8 mouse cellular contexts compared by ENCODE assay signal in the genomic region with DNA sequence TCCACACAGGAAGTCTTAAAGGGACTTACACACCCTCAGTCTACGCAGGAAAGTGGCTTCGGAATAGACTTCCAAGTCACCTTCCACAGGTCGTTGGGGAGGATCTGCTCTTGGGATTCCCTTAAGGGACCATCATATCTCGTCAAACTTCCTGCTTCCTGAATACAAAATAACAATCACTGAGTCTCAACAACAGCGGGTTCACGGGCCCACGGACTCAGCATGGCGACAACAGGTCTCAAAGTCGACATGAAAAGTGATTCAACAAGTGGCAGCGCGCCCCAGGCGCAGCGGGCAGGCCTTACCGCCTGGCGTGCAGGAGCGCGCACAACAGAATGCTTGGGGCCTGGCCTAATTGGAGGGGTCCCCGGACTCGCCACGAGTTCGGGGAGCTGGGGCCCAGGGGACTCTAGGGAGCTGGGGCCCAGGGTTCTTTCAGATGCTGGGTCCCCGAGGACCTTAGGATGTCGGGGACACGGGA. TPM values are rescaled to one million over a fixed set of nuclear protein-coding genes. Genes with fewer than 3 reads are reported as not detected.
DNase-seq lines count a peak whose midpoint lies in the region; ATAC-seq lines count a peak whose summit lies in the region.

No protein-coding gene starts in this region.

- WGBS in forebrain, embryonic 12.5 days, result under 1% methylated on average over 24 of the region's 24 CpGs
- WGBS in hindbrain, embryonic 10.5 days, result under 1% methylated on average over 24 of the region's 24 CpGs
- under 1% methylated on average over 24 of the region's 24 CpGs for WGBS in stomach, embryonic 14.5 days

- intact Hi-C loops in left cerebral cortex, postnatal 14 days (cut with DNase I), result no loop called here

- peak overlapping the region; percentile 76 for H3K4me3 ChIP-seq in forebrain, embryonic 12.5 days (replicated peaks)
- H3K4me3 ChIP-seq in hindbrain, embryonic 10.5 days, result peak overlapping the region; percentile 89
- peak overlapping the region; percentile 53 for H3K4me3 ChIP-seq in stomach, embryonic 14.5 days (ENCODE audit: low read depth, low read length)

- ATAC-seq in forebrain, embryonic 12.5 days (ENCODE audit: low FRiP score), result no peak
- peak; percentile 12 for ATAC-seq in megakaryocyte progenitor cell, adult 5-6 weeks (replicated peaks; ENCODE audit: poor library complexity)
- no peak for ATAC-seq in stomach, embryonic 14.5 days (ENCODE audit: insufficient number of reproducible peaks, insufficient read depth, low FRiP score, low read depth)

- peak overlapping the region; percentile 83 for H3K9ac ChIP-seq in forebrain, embryonic 12.5 days
- peak overlapping the region; percentile 72 for H3K9ac ChIP-seq in stomach, embryonic 14.5 days (replicated peaks; ENCODE audit: low read depth, low read length)

- no peaks in the 10 kb centered on the region for H3K36me3 ChIP-seq in forebrain, embryonic 12.5 days (replicated peaks)
- H3K36me3 ChIP-seq in hindbrain, embryonic 10.5 days, result no peaks in the 10 kb centered on the region
- no peaks in the 10 kb centered on the region for H3K36me3 ChIP-seq in stomach, embryonic 14.5 days (ENCODE audit: control insufficient read depth, insufficient read depth, low read length)

- H3K4me2 ChIP-seq in forebrain, embryonic 12.5 days, result peak overlapping the region; percentile 88
- H3K4me2 ChIP-seq in stomach, embryonic 14.5 days (replicated peaks; ENCODE audit: low read depth, low read length), result peak overlapping the region; percentile 65

- peak overlapping the region; percentile 92 for H3K27ac ChIP-seq in forebrain, embryonic 12.5 days
- H3K27ac ChIP-seq in hindbrain, embryonic 10.5 days, result peak overlapping the region; percentile 94
- H3K27ac ChIP-seq in stomach, embryonic 14.5 days (ENCODE audit: low read length), result peak overlapping the region; percentile 75

- no peaks in the 10 kb centered on the region for H3K9me3 ChIP-seq in forebrain, embryonic 12.5 days
- H3K9me3 ChIP-seq in hindbrain, embryonic 10.5 days, result no peaks in the 10 kb centered on the region
- no peaks in the 10 kb centered on the region for H3K9me3 ChIP-seq in stomach, embryonic 14.5 days (ENCODE audit: control insufficient read depth, low read depth, low read length)

- peak; percentile 54 for DNase-seq in kidney, adult 11 months
- DNase-seq in kidney, postnatal 14 days, result no peak
- DNase-seq in adrenal gland, postnatal 25 days, result peak; percentile 61
- peak; percentile 66 for DNase-seq in hindbrain, embryonic 10.5 days (ENCODE audit: low spot score)
- peak; percentile 40 to 46 for DNase-seq in left cerebral cortex, postnatal 14 days (ENCODE audit: low spot score in 2 of 2)

- 0 out of 2 replicates have a peak, but pooled peaks cover 4% of the 10 kb centered on the region for H3K27me3 ChIP-seq in forebrain, embryonic 12.5 days
- no peaks in the 10 kb centered on the region for H3K27me3 ChIP-seq in hindbrain, embryonic 10.5 days (ENCODE audit: insufficient read depth, poor library complexity, severe bottlenecking)
- no peaks in the 10 kb centered on the region for H3K27me3 ChIP-seq in stomach, embryonic 14.5 days (ENCODE audit: control insufficient read depth, insufficient read depth, low read length)

- H3K4me1 ChIP-seq in forebrain, embryonic 12.5 days, result peaks cover 25% of the 10 kb centered on the region
- peaks cover 29% of the 10 kb centered on the region for H3K4me1 ChIP-seq in hindbrain, embryonic 10.5 days (replicated peaks)
- H3K4me1 ChIP-seq in stomach, embryonic 14.5 days (ENCODE audit: control insufficient read depth, insufficient read depth, low read length), result peaks cover 15% of the 10 kb centered on the region; the same call in 1 of the 2 replicates

RNA-seq across cellular contexts. Expression of a gene that starts 0.6 kb away (rescaled TPM):
- 23.5 and 37.0 TPM in 2 replicates for total RNA-seq in adrenal gland, postnatal 25 days (2021)
- polyA plus RNA-seq in forebrain, embryonic 12.5 days (2016; fragmentation: Nextera tagmentation; extraction: Ambion mirVana), result 55.0 and 57.4 TPM in 2 replicates
- 58.8 and 68.1 TPM in 2 replicates for polyA plus RNA-seq in hindbrain, embryonic 10.5 days (2016; fragmentation: Nextera tagmentation; extraction: Ambion mirVana)
- 10 to 100 TPM; 22.4 to 23.9 TPM for total RNA-seq in left cerebral cortex, postnatal 14 days (2021)
- 16.1 and 27.6 TPM in 2 replicates for total RNA-seq in megakaryocyte progenitor cell, adult 5-6 weeks (2015)
- total RNA-seq in megakaryocyte progenitor cell, adult 5-6 weeks (2017), result 16.6 and 25.9 TPM in 2 replicates
- polyA plus RNA-seq in stomach, embryonic 14.5 days (2014; fragmentation: Nextera tagmentation; extraction: Ambion mirVana), result 66.0 and 66.8 TPM in 2 replicates

RNA-seq across cellular contexts. Expression of a gene that starts 0.9 kb away (rescaled TPM):
- total RNA-seq in adrenal gland, postnatal 25 days (2021), result 0.64 TPM in 1 of 2 replicates, not detected in the other
- polyA plus RNA-seq in forebrain, embryonic 12.5 days (2016; fragmentation: Nextera tagmentation; extraction: Ambion mirVana), result 0.46 and 0.51 TPM in 2 replicates
- 0.77 and 1.2 TPM in 2 replicates for polyA plus RNA-seq in hindbrain, embryonic 10.5 days (2016; fragmentation: Nextera tagmentation; extraction: Ambion mirVana)
- total RNA-seq in left cerebral cortex, postnatal 14 days (2021), result 1 to 10 TPM in 1 of 2 experiments, under 1 TPM in 1; 0.72 to 1.3 TPM
- 0.37 and 0.74 TPM in 2 replicates for total RNA-seq in megakaryocyte progenitor cell, adult 5-6 weeks (2015)
- 1.1 TPM in 1 of 2 replicates, not detected in the other for total RNA-seq in megakaryocyte progenitor cell, adult 5-6 weeks (2017)
- polyA plus RNA-seq in stomach, embryonic 14.5 days (2014; fragmentation: Nextera tagmentation; extraction: Ambion mirVana), result 0.32 and 0.42 TPM in 2 replicates

RNA-seq across cellular contexts. Expression of a gene that starts 23.5 kb away (rescaled TPM):
- 48.6 and 54.7 TPM in 2 replicates for total RNA-seq in adrenal gland, postnatal 25 days (2021)
- 265 and 268 TPM in 2 replicates for polyA plus RNA-seq in forebrain, embryonic 12.5 days (2016; fragmentation: Nextera tagmentation; extraction: Ambion mirVana)
- polyA plus RNA-seq in hindbrain, embryonic 10.5 days (2016; fragmentation: Nextera tagmentation; extraction: Ambion mirVana), result 255 and 317 TPM in 2 replicates
- 10 to 100 TPM; 23.6 to 27.7 TPM for total RNA-seq in left cerebral cortex, postnatal 14 days (2021)
- 206 and 223 TPM in 2 replicates for total RNA-seq in megakaryocyte progenitor cell, adult 5-6 weeks (2015)
- total RNA-seq in megakaryocyte progenitor cell, adult 5-6 weeks (2017), result 253 and 266 TPM in 2 replicates
- polyA plus RNA-seq in stomach, embryonic 14.5 days (2014; fragmentation: Nextera tagmentation; extraction: Ambion mirVana), result 223 TPM in 2 replicates

RNA-seq across cellular contexts. Expression of a gene that starts 29.1 kb away (rescaled TPM):
- total RNA-seq in adrenal gland, postnatal 25 days (2021), result 14.2 and 14.4 TPM in 2 replicates
- 265 and 272 TPM in 2 replicates for polyA plus RNA-seq in forebrain, embryonic 12.5 days (2016; fragmentation: Nextera tagmentation; extraction: Ambion mirVana)
- polyA plus RNA-seq in hindbrain, embryonic 10.5 days (2016; fragmentation: Nextera tagmentation; extraction: Ambion mirVana), result 259 and 305 TPM in 2 replicates
- total RNA-seq in left cerebral cortex, postnatal 14 days (2021), result 10 to 100 TPM in 1 of 2 experiments, 1 to 10 TPM in 1; 9.1 to 11.2 TPM
- total RNA-seq in megakaryocyte progenitor cell, adult 5-6 weeks (2015), result 180 and 190 TPM in 2 replicates
- 184 and 199 TPM in 2 replicates for total RNA-seq in megakaryocyte progenitor cell, adult 5-6 weeks (2017)
- 168 and 174 TPM in 2 replicates for polyA plus RNA-seq in stomach, embryonic 14.5 days (2014; fragmentation: Nextera tagmentation; extraction: Ambion mirVana)

RNA-seq across cellular contexts. Expression of a gene that starts 29.4 kb away (rescaled TPM):
- total RNA-seq in adrenal gland, postnatal 25 days (2021), result 27.7 and 29.5 TPM in 2 replicates
- 34.6 and 39.6 TPM in 2 replicates for polyA plus RNA-seq in forebrain, embryonic 12.5 days (2016; fragmentation: Nextera tagmentation; extraction: Ambion mirVana)
- polyA plus RNA-seq in hindbrain, embryonic 10.5 days (2016; fragmentation: Nextera tagmentation; extraction: Ambion mirVana), result 37.1 and 40.9 TPM in 2 replicates
- 10 to 100 TPM; 24.9 to 26.7 TPM for total RNA-seq in left cerebral cortex, postnatal 14 days (2021)
- total RNA-seq in megakaryocyte progenitor cell, adult 5-6 weeks (2015), result 15.9 and 17.5 TPM in 2 replicates
- 17.8 and 23.7 TPM in 2 replicates for total RNA-seq in megakaryocyte progenitor cell, adult 5-6 weeks (2017)
- 36.3 and 39.8 TPM in 2 replicates for polyA plus RNA-seq in stomach, embryonic 14.5 days (2014; fragmentation: Nextera tagmentation; extraction: Ambion mirVana)
